Mouse (Mus musculus) heart, postnatal 0 days (tissue): Measurements from ENCODE around the gene Flt3l.

Experiments used
- CTCF ChIP-seq: IDR thresholded peaks from 2 replicates; pipeline ENCODE4 v1.5.1; 2016; ENCODE audit warnings: antibody characterized with exemption, control low read depth, low read depth
- EP300 ChIP-seq: IDR thresholded peaks from 2 replicates; pipeline ENCODE4 v1.6.1; 2016; ENCODE audit warnings: antibody characterized with exemption, low read depth

GRCm38 (mm10) chr7:45182606-45183005 lies 46.4 kb upstream of the Flt3l start:
- TF ChIP-seq CTCF (no peak), EP300 (no peak)
